ENCODE assay signal across 22 mouse cellular contexts in genomic region chr9:29765990-29766980, GRCm38 (mm10).
DNase-seq lines count a peak whose midpoint lies in the region; ATAC-seq and TF ChIP-seq lines count a peak whose summit lies in the region.
"Had no signal": no experiment of that assay in that cellular context is flagged by ENCODE, and none has a peak within 500 bp of the region (broad histone marks: within the 10 kb centered on the region; RNA-seq: fewer than 3 reads in every experiment).

No protein-coding gene starts in this region.

- H3K27me3 ChIP-seq in kidney, postnatal 0 days (ENCODE audit: insufficient read depth, low read length), result no peaks in the 10 kb centered on the region
- no peaks in the 10 kb centered on the region for H3K27me3 ChIP-seq in hindbrain, embryonic 14.5 days (ENCODE audit: control insufficient read depth, insufficient read depth, low read length)
- no peaks in the 10 kb centered on the region for H3K27me3 ChIP-seq in midbrain, postnatal 0 days (ENCODE audit: insufficient read depth, low read length)
- H3K27me3 ChIP-seq: liver, embryonic 12.5 days; megakaryocyte, embryonic 14.5 days; stomach, embryonic 15.5 days had no signal

- no peak overlapping the region for H3K4me3 ChIP-seq in kidney, postnatal 0 days (replicated peaks; ENCODE audit: low read depth, low read length)
- H3K4me3 ChIP-seq in hindbrain, embryonic 14.5 days (replicated peaks; ENCODE audit: low read length), result no peak overlapping the region
- H3K4me3 ChIP-seq in midbrain, postnatal 0 days (ENCODE audit: low read depth, low read length), result no peak overlapping the region
- H3K4me3 ChIP-seq: forebrain, embryonic 10.5 days; gastrocnemius, adult 2 months; limb, embryonic 12.5 days; liver, embryonic 12.5 days; megakaryocyte, embryonic 14.5 days; myocyte; stomach, embryonic 15.5 days had no signal

- H3K9ac ChIP-seq in kidney, postnatal 0 days (ENCODE audit: low read depth, low read length), result no peak overlapping the region
- H3K9ac ChIP-seq in hindbrain, embryonic 14.5 days, result 0 out of 2 replicates have a peak overlapping the region, but pooled peaks have one; percentile 5
- no peak overlapping the region for H3K9ac ChIP-seq in midbrain, postnatal 0 days (replicated peaks; ENCODE audit: low read length, poor library complexity, severe bottlenecking)
- H3K9ac ChIP-seq: limb, embryonic 12.5 days; liver, embryonic 12.5 days; stomach, embryonic 15.5 days had no signal

- H3K4me2 ChIP-seq in kidney, postnatal 0 days (ENCODE audit: low read length), result no peak overlapping the region
- no peak overlapping the region for H3K4me2 ChIP-seq in hindbrain, embryonic 14.5 days (replicated peaks)
- H3K4me2 ChIP-seq in midbrain, postnatal 0 days (ENCODE audit: low read depth, low read length, poor library complexity, severe bottlenecking), result no peak overlapping the region
- H3K4me2 ChIP-seq: limb, embryonic 12.5 days; liver, embryonic 12.5 days; stomach, embryonic 15.5 days had no signal

- H3K27ac ChIP-seq in kidney, postnatal 0 days, result no peak overlapping the region
- peak overlapping the region; percentile 63 for H3K27ac ChIP-seq in hindbrain, embryonic 14.5 days
- H3K27ac ChIP-seq in midbrain, postnatal 0 days (ENCODE audit: low read depth, low read length), result peak overlapping the region; percentile 62
- H3K27ac ChIP-seq: forebrain, embryonic 10.5 days; gastrocnemius, adult 2 months; limb, embryonic 12.5 days; liver, embryonic 12.5 days; stomach, embryonic 15.5 days had no signal

- peak; percentile 37 to 42 for DNase-seq in cerebellum, postnatal 25 days
- no peak for DNase-seq in cerebellum, adult 11 months
- DNase-seq in kidney, postnatal 0 days (ENCODE audit: low spot score), result peak; percentile 47
- DNase-seq in kidney, adult 11 months, result no peak
- no peak for DNase-seq in hindbrain, embryonic 14.5 days (ENCODE audit: low spot score)
- no peak for DNase-seq in midbrain, postnatal 0 days (ENCODE audit: low spot score)
- DNase-seq in adrenal gland, postnatal 25 days, result no peak
- no peak for DNase-seq in adrenal gland, adult 2 months
- DNase-seq: gastrocnemius, adult 2 months; heart, postnatal 4 days; kidney, postnatal 14 days; lung, adult 2 months; retina, postnatal 1 day; thymus, adult 18-20 months had no signal

- 52% methylated on average over 6 of the region's 6 CpGs for WGBS in kidney, postnatal 0 days
- 66% methylated on average over 6 of the region's 6 CpGs for WGBS in hindbrain, embryonic 14.5 days
- WGBS in midbrain, postnatal 0 days, result 50% methylated on average over 6 of the region's 6 CpGs

- no peaks in the 10 kb centered on the region for H3K9me3 ChIP-seq in kidney, postnatal 0 days (replicated peaks; ENCODE audit: low read length)
- no peaks in the 10 kb centered on the region for H3K9me3 ChIP-seq in hindbrain, embryonic 14.5 days (ENCODE audit: control insufficient read depth, low read length)
- no peaks in the 10 kb centered on the region for H3K9me3 ChIP-seq in midbrain, postnatal 0 days (ENCODE audit: low read length)
- H3K9me3 ChIP-seq: forebrain, embryonic 10.5 days; limb, embryonic 12.5 days; liver, embryonic 12.5 days; stomach, embryonic 15.5 days had no signal

- no peak for ATAC-seq in kidney, postnatal 0 days (replicated peaks; ENCODE audit: low FRiP score, low read depth)
- no peak for ATAC-seq in hindbrain, embryonic 14.5 days (ENCODE audit: low FRiP score)
- 0 out of 2 replicates have a peak, but pooled peaks have one; percentile 44 for ATAC-seq in midbrain, postnatal 0 days (ENCODE audit: low FRiP score)
- ATAC-seq: intestine, embryonic 16.5 days; liver, embryonic 12.5 days had no signal

- TF ChIP-seq CTCF in kidney, postnatal 0 days (IDR thresholded peaks at IDR 0.05; ENCODE audit: low read depth), result no peak
- TF ChIP-seq CTCF in midbrain, postnatal 0 days (IDR thresholded peaks at IDR 0.05), result no peak

- H3K4me1 ChIP-seq in kidney, postnatal 0 days (replicated peaks; ENCODE audit: insufficient read depth, low read length), result no peaks in the 10 kb centered on the region
- peaks cover 17% of the 10 kb centered on the region for H3K4me1 ChIP-seq in hindbrain, embryonic 14.5 days (replicated peaks; ENCODE audit: control insufficient read depth, insufficient read depth, low read length)
- peaks cover 14% of the 10 kb centered on the region; the same call in 1 of the 2 replicates for H3K4me1 ChIP-seq in midbrain, postnatal 0 days (ENCODE audit: insufficient read depth, low read length)
- H3K4me1 ChIP-seq: limb, embryonic 12.5 days; liver, embryonic 12.5 days; megakaryocyte, embryonic 14.5 days; stomach, embryonic 15.5 days had no signal

- no peaks in the 10 kb centered on the region for H3K36me3 ChIP-seq in kidney, postnatal 0 days (ENCODE audit: insufficient read depth, low read length)
- H3K36me3 ChIP-seq in hindbrain, embryonic 14.5 days (replicated peaks; ENCODE audit: control insufficient read depth, insufficient read depth), result no peaks in the 10 kb centered on the region
- no peaks in the 10 kb centered on the region for H3K36me3 ChIP-seq in midbrain, postnatal 0 days (ENCODE audit: insufficient read depth, low read length)
- H3K36me3 ChIP-seq: forebrain, embryonic 10.5 days; G1E; limb, embryonic 12.5 days; liver, embryonic 12.5 days; stomach, embryonic 15.5 days had no signal

Comparison
In these comparisons a context has a peak if more than half of its experiments do, and no peak if none do; other contexts are left out.
1. DNase-seq: peak in cerebellum, postnatal 25 days (2 of 2) and kidney, postnatal 0 days (single experiment); none in cerebellum, adult 11 months (single experiment), kidney, adult 11 months (single experiment), hindbrain, embryonic 14.5 days (single experiment), midbrain, postnatal 0 days (single experiment), adrenal gland, postnatal 25 days (single experiment) and adrenal gland, adult 2 months (single experiment).